Mouse (Mus musculus) adrenal gland, adult 8-10 months (tissue): ENCODE measurements around the gene Flrt2. TPM values are rescaled to one million over a fixed set of nuclear protein-coding genes. Genes with fewer than 3 reads are reported as not detected.

Experiments
- DNase-seq: peaks from one replicate; pipeline ENCODE4 v3.0.0; 2022
- total RNA-seq, 4 experiments: library from RNA; stranded (reverse); gene quantifications; 2 replicates each; pipeline ENCODE4 v1.2.4; 2022

Gene Flrt2
- total RNA-seq, 4 experiments from 2014 or later: 10.7 to 14.7 (median 11.6) TPM

GRCm38 (mm10) chr12:95737571-95737970, 45.5 kb downstream of the Flrt2 start:
- no peak for DNase-seq

GRCm38 (mm10) chr12:95738031-95738430, 46.0 kb downstream of the Flrt2 start:
- no peak for DNase-seq

- DNase-seq: no peak
These were observed 46.6 kb downstream of the Flrt2 start for GRCm38 (mm10) chr12:95738491-95739135.

- no peak for DNase-seq
These were observed 47.7 kb downstream of the Flrt2 start for GRCm38 (mm10) chr12:95739739-95740138.

- DNase-seq: no peak
These were observed 49.3 kb downstream of the Flrt2 start for GRCm38 (mm10) chr12:95741296-95741695.

- DNase-seq: no peak
These were observed 52.3 kb downstream of the Flrt2 start for GRCm38 (mm10) chr12:95744307-95744706.

- DNase-seq: no peak
These were observed 55.0 kb downstream of the Flrt2 start for GRCm38 (mm10) chr12:95746856-95747579.

- DNase-seq: no peak
These were observed 56.7 kb downstream of the Flrt2 start for GRCm38 (mm10) chr12:95748760-95749159.

- no peak for DNase-seq
These were observed 57.2 kb downstream of the Flrt2 start for GRCm38 (mm10) chr12:95749248-95749647.

GRCm38 (mm10) chr12:95759212-95759746, 67.3 kb downstream of the Flrt2 start:
- no peak for DNase-seq

GRCm38 (mm10) chr12:95765255-95765654, 73.2 kb downstream of the Flrt2 start:
- no peak for DNase-seq

- no peak for DNase-seq
These were observed 77.0 kb downstream of the Flrt2 start for GRCm38 (mm10) chr12:95769041-95769440.

- no peak for DNase-seq
These were observed 78.2 kb downstream of the Flrt2 start for GRCm38 (mm10) chr12:95770251-95770650.

- no peak for DNase-seq
These were observed 98.1 kb downstream of the Flrt2 start for GRCm38 (mm10) chr12:95790146-95790545.

- no peak for DNase-seq
These were observed 124.6 kb downstream of the Flrt2 start for GRCm38 (mm10) chr12:95816660-95817059.
